Mouse (Mus musculus) heart, adult 2 months (tissue): ENCODE data around the gene Fto.

ENCODE experiments used
- CTCF ChIP-seq: fragments of 200-600 bp; IDR thresholded peaks from 2 replicates; pipeline ENCODE4 v1.8.1; 2022; ENCODE audit warnings: antibody characterized with exemption, mild to moderate bottlenecking, moderate library complexity
- EP300 ChIP-seq: fragments of 200-500 bp; IDR thresholded peaks from 2 replicates; pipeline ENCODE4 v1.6.1; 2011; ENCODE audit warnings: low read depth, low read length, control low read depth; ENCODE audit not compliant: insufficient read depth
- POLR2A ChIP-seq: fragments of 200-500 bp; IDR thresholded peaks from 2 replicates; pipeline ENCODE4 v1.6.1; 2011; ENCODE audit warnings: mild to moderate bottlenecking, low read depth, low read length, control low read depth; ENCODE audit not compliant: insufficient read depth

DNA sequence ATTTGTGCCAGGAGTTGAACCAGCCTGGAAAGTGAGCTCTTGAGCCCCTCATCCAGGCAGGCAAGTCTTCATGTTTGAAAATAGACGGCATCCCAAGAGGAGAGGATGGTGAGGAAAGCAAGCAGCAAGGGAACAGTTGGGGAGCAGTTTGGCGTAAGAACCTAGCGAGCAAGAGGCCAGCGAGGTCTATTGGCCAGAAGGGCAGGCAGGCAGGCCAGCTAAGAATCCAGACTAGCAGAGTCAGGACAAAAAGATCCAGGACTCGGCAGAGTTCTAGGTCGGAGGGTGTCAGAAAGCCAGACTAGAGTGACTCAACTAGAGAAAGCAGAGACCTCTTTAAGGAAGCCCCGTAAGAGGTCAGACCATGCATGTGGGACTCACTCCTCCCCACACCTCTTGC, 327.1 kb downstream of the Fto start:
- TF ChIP-seq CTCF (no peak), POLR2A (no peak), EP300 (no peak)
